Mouse (Mus musculus) CD4-positive, CD25-positive, alpha-beta regulatory T cell, adult 2 months (primary cell): ENCODE data around the gene Bri3bp.
A peak's percentile ranks its signal among the peaks of the same experiment; 100 is the strongest.

Experiments used
- DNase-seq: peaks from one replicate; pipeline ENCODE4 v3.0.0-alpha.2; 2012; ENCODE audit warnings: low read depth, low spot score

The Bri3bp gene

GRCm38 (mm10) chr5:125452573-125452972 lies 11.2 kb downstream of the Bri3bp start:
- DNase-seq, result no peak

GRCm38 (mm10) chr5:125456100-125456499 lies 14.7 kb downstream of the Bri3bp start:
- DNase-seq, result no peak

- DNase-seq, result no peak
Measured at GRCm38 (mm10) chr5:125457538-125457937, 16.2 kb downstream of the Bri3bp start.

- DNase-seq, result peak; percentile 41
Measured at GRCm38 (mm10) chr5:125460574-125460973, 19.2 kb downstream of the Bri3bp start.

- peak; percentile 78 for DNase-seq
Measured at GRCm38 (mm10) chr5:125461868-125462445, 20.6 kb downstream of the Bri3bp start.

GRCm38 (mm10) chr5:125465192-125465591 lies 23.8 kb downstream of the Bri3bp start:
- peak; percentile 28 for DNase-seq

GRCm38 (mm10) chr5:125465701-125466106 lies 24.3 kb downstream of the Bri3bp start:
- peak; percentile 99 for DNase-seq

GRCm38 (mm10) chr5:125466483-125466882 lies 25.1 kb downstream of the Bri3bp start:
- no peak for DNase-seq

GRCm38 (mm10) chr5:125467261-125467660 lies 25.9 kb downstream of the Bri3bp start:
- DNase-seq, result no peak

- DNase-seq, result no peak
Measured at GRCm38 (mm10) chr5:125470713-125471112, 29.3 kb downstream of the Bri3bp start.

GRCm38 (mm10) chr5:125472796-125473475 lies 31.6 kb downstream of the Bri3bp start:
- DNase-seq, result no peak

- DNase-seq, result no peak
Measured at GRCm38 (mm10) chr5:125475030-125475429, 33.7 kb downstream of the Bri3bp start.

GRCm38 (mm10) chr5:125475601-125476285 lies 34.4 kb downstream of the Bri3bp start, which contains the start of gene Aacs:
Gene Aacs, plus strand, starts transcription at chr5:125475814.
- peak; percentile 99 for DNase-seq

GRCm38 (mm10) chr5:125476286-125476625 lies 34.9 kb downstream of the Bri3bp start:
- DNase-seq, result no peak

GRCm38 (mm10) chr5:125476799-125477198 lies 35.4 kb downstream of the Bri3bp start:
- no peak for DNase-seq

- DNase-seq, result no peak
Measured at GRCm38 (mm10) chr5:125477533-125477932, 36.2 kb downstream of the Bri3bp start.

GRCm38 (mm10) chr5:125478037-125478436 lies 36.7 kb downstream of the Bri3bp start:
- DNase-seq, result no peak

GRCm38 (mm10) chr5:125479376-125479775 lies 38.0 kb downstream of the Bri3bp start:
- DNase-seq, result no peak

GRCm38 (mm10) chr5:125480434-125481231 lies 39.3 kb downstream of the Bri3bp start:
- DNase-seq, result no peak

- DNase-seq, result no peak
Measured at GRCm38 (mm10) chr5:125482474-125482873, 41.1 kb downstream of the Bri3bp start.

- no peak for DNase-seq
Measured at GRCm38 (mm10) chr5:125483712-125484611, 42.6 kb downstream of the Bri3bp start.
